Mouse (Mus musculus) MN1 (cell line): ENCODE measurements around the gene Nucb2.

Experiments used
- DNase-seq: peaks from one replicate; pipeline ENCODE4 v3.0.0-alpha.2; 2016; ENCODE audit warnings: low spot score

The Nucb2 gene

GRCm38 (mm10) chr7:116503879-116504817 is at the start of gene Nucb2:
Gene Nucb2 (plus strand): TSS chr7:116504369.
- DNase-seq = peak; percentile 99

GRCm38 (mm10) chr7:116456964-116457363 is 47.2 kb upstream of the Nucb2 start:
- DNase-seq = no peak

- no peak for DNase-seq
These were observed 46.8 kb upstream of the Nucb2 start for GRCm38 (mm10) chr7:116457391-116457790.

- DNase-seq = peak; percentile 44
These were observed 45.2 kb upstream of the Nucb2 start for GRCm38 (mm10) chr7:116458985-116459441.

- no peak for DNase-seq
These were observed 42.1 kb upstream of the Nucb2 start for GRCm38 (mm10) chr7:116462114-116462513.

GRCm38 (mm10) chr7:116475836-116476235 is 28.3 kb upstream of the Nucb2 start:
- no peak for DNase-seq

GRCm38 (mm10) chr7:116476264-116476663 is 27.9 kb upstream of the Nucb2 start:
- no peak for DNase-seq

GRCm38 (mm10) chr7:116483106-116483505 is 21.1 kb upstream of the Nucb2 start:
- DNase-seq = no peak

GRCm38 (mm10) chr7:116483782-116484181 is 20.4 kb upstream of the Nucb2 start:
- no peak for DNase-seq

GRCm38 (mm10) chr7:116484213-116484612 is 20.0 kb upstream of the Nucb2 start:
- no peak for DNase-seq

- no peak for DNase-seq
These were observed 19.0 kb upstream of the Nucb2 start for GRCm38 (mm10) chr7:116485062-116485601.

GRCm38 (mm10) chr7:116491113-116491512 is 13.1 kb upstream of the Nucb2 start:
- no peak for DNase-seq

GRCm38 (mm10) chr7:116493267-116494003 is 10.7 kb upstream of the Nucb2 start:
- DNase-seq = no peak

- DNase-seq = no peak
These were observed 9.6 kb upstream of the Nucb2 start for GRCm38 (mm10) chr7:116494618-116495017.

- DNase-seq = no peak
These were observed 7.4 kb upstream of the Nucb2 start for GRCm38 (mm10) chr7:116496760-116497159.

- DNase-seq = no peak
These were observed 625 bp downstream of the Nucb2 start for GRCm38 (mm10) chr7:116504818-116505170.

GRCm38 (mm10) chr7:116514030-116514429 is 9.9 kb downstream of the Nucb2 start:
- DNase-seq = no peak

- no peak for DNase-seq
These were observed 10.4 kb downstream of the Nucb2 start for GRCm38 (mm10) chr7:116514546-116514945.

GRCm38 (mm10) chr7:116515059-116515458 is 10.9 kb downstream of the Nucb2 start:
- DNase-seq = no peak

- DNase-seq = no peak
These were observed 11.5 kb downstream of the Nucb2 start for GRCm38 (mm10) chr7:116515514-116516135.

- DNase-seq = peak; percentile 58
These were observed 13.1 kb downstream of the Nucb2 start for GRCm38 (mm10) chr7:116517240-116517639.

- no peak for DNase-seq
These were observed 14.0 kb downstream of the Nucb2 start for GRCm38 (mm10) chr7:116518155-116518554.
